ENCODE assay signal across 10 mouse cellular contexts in genomic region chr19:4578799-4579198, GRCm38 (mm10). TPM values are rescaled to one million over a fixed set of nuclear protein-coding genes. Genes with fewer than 3 reads are reported as not detected.
DNase-seq lines count a peak whose midpoint lies in the region; TF ChIP-seq lines count a peak whose summit lies in the region.
"Had no signal": no experiment of that assay in that cellular context is flagged by ENCODE, and none has a peak within 500 bp of the region (broad histone marks: within the 10 kb centered on the region; RNA-seq: fewer than 3 reads in every experiment).

No protein-coding gene starts in this region.

- 6% methylated on average over 2 of the region's 2 CpGs for WGBS in cerebellum, adult 2 months

- TF ChIP-seq POLR2A in cerebellum, adult 2 months (IDR thresholded peaks at IDR 0.05; ENCODE audit: borderline replicate concordance, insufficient read depth, low read length), result no peak

- DNase-seq in gastrocnemius, adult 8-10 months (ENCODE audit: low spot score in 2 of 2), result peak; percentile 24 to 38
- no peak for DNase-seq in gastrocnemius, postnatal 10 days
- peak; percentile 92 for DNase-seq in adipocyte (ENCODE audit: low spot score)
- DNase-seq in cerebellum, adult 2 months, result peak; percentile 53 to 81
- DNase-seq in kidney, postnatal 36 days, result peak; percentile 41 to 60
- DNase-seq in layer of hippocampus, adult 9-11 months, result no peak
- DNase-seq in layer of hippocampus, adult 11-12 months (ENCODE audit: low spot score), result no peak
- no peak for DNase-seq in embryo, embryonic 10.5 days (ENCODE audit: low spot score)

- no peaks in the 10 kb centered on the region for H3K27me3 ChIP-seq in cerebellum, adult 2 months (ENCODE audit: control insufficient read depth, insufficient read depth, low read length)

- no peak overlapping the region for H3K4me3 ChIP-seq in cerebellum, adult 2 months (replicated peaks; ENCODE audit: insufficient read depth, low read depth, low read length)
- H3K4me3 ChIP-seq: myocyte had no signal

- TF ChIP-seq CTCF in cerebellum, adult 2 months (IDR thresholded peaks at IDR 0.05; ENCODE audit: borderline replicate concordance, insufficient read depth, low read depth, low read length), result no peak

- no peak overlapping the region for H3K27ac ChIP-seq in cerebellum, adult 2 months (ENCODE audit: insufficient read depth, low read length)
- H3K27ac ChIP-seq: macrophage had no signal

- H3K4me1 ChIP-seq in cerebellum, adult 2 months (ENCODE audit: control insufficient read depth, insufficient read depth, low read length), result peaks cover 9% of the 10 kb centered on the region; the same call in 1 of the 2 replicates

RNA-seq across cellular contexts. Expression of gene Lrfn4, which starts 36.7 kb away (rescaled TPM):
- total RNA-seq in gastrocnemius, adult 8-10 months (2022), result 1 to 10 TPM in 2 of 4 experiments, under 1 TPM in 2; 0.46 to 6.3 (median 1.1) TPM
- total RNA-seq in gastrocnemius, postnatal 10 days (2021), result 1 to 10 TPM; 5.1 to 7.1 TPM
- polyA plus RNA-seq in cerebellum, adult 2 months (2012; rRNA removed), result 25.7 and 29.5 TPM in 2 replicates

RNA-seq across cellular contexts. Expression of gene Rce1, which starts 46.6 kb away (rescaled TPM):
- 1 to 10 TPM; 3.2 to 7.5 (median 4.0) TPM for total RNA-seq in gastrocnemius, adult 8-10 months (2022)
- total RNA-seq in gastrocnemius, postnatal 10 days (2021), result 10 to 100 TPM in 1 of 2 experiments, 1 to 10 TPM in 1; 8.8 to 10.1 TPM
- polyA plus RNA-seq in cerebellum, adult 2 months (2012; rRNA removed), result 58.7 and 60.9 TPM in 2 replicates

Comparison
In these comparisons a context has a peak if more than half of its experiments do, and no peak if none do; other contexts are left out.
1. DNase-seq: peak in gastrocnemius, adult 8-10 months (2 of 2), adipocyte (single experiment), cerebellum, adult 2 months (2 of 2) and kidney, postnatal 36 days (2 of 2); none in gastrocnemius, postnatal 10 days (single experiment), layer of hippocampus, adult 9-11 months (single experiment), layer of hippocampus, adult 11-12 months (single experiment) and embryo, embryonic 10.5 days (single experiment).